Mouse (Mus musculus): ENCODE data around the gene Pald1.

DNA sequence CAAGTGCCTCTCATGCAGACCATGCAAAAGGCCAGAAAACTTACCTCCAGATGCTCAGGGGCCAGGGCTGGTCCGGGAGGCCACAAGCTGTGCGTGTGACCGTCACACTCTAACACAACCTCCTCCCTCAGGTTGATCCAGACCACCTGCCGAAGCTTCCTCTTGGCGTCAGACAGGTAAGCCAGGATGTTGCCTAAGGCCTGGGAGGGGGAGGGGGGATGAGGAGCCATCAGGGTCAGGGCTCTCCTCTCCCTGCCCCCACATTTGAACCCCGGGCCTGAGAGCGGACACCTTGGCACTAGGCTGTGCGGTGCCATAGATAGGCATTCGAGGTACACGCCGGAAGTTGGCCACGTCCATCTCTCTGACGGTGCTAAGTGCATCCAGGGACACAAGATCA is 40.6 kb downstream of the Pald1 start:
- TF ChIP-seq MAFK (IDR thresholded peaks at IDR 0.05; ENCODE audit: insufficient read depth, low read depth, low read length) = no peak
- TF ChIP-seq HCFC1 (IDR thresholded peaks at IDR 0.05; ENCODE audit: borderline replicate concordance, insufficient read depth, low read length) = no peak
- TF ChIP-seq CHD2 (IDR thresholded peaks at IDR 0.05; ENCODE audit: low read depth, low read length) = no peak
- no peak for TF ChIP-seq ZNF384 (IDR thresholded peaks at IDR 0.05; ENCODE audit: low read depth, low read length)
- TF ChIP-seq ZC3H11A (IDR thresholded peaks at IDR 0.05; ENCODE audit: borderline replicate concordance, low read depth, low read length) = no peak

All from ES-E14 (cell line).